Mouse (Mus musculus) CD8-positive naive resting alpha-beta T cell, adult 2 months (primary cell): Measurements from ENCODE around the gene Abca7.

Experiments
- DNase-seq, 2 experiments: peaks; one replicate each; pipeline ENCODE4 v3.0.0; 2022; ENCODE audit warnings: low read depth in 2 of 2, low spot score in 2 of 2

The Abca7 gene

GRCm38 (mm10) chr10:79974087-79974486 lies 22.2 kb upstream of the Abca7 start:
- DNase-seq: no peak

GRCm38 (mm10) chr10:79974668-79975067 lies 21.6 kb upstream of the Abca7 start:
- DNase-seq: no peak

GRCm38 (mm10) chr10:79976071-79976721 lies 20.1 kb upstream of the Abca7 start:
- no peak for DNase-seq

GRCm38 (mm10) chr10:79976722-79977107 lies 19.6 kb upstream of the Abca7 start:
- no peak for DNase-seq

DNA sequence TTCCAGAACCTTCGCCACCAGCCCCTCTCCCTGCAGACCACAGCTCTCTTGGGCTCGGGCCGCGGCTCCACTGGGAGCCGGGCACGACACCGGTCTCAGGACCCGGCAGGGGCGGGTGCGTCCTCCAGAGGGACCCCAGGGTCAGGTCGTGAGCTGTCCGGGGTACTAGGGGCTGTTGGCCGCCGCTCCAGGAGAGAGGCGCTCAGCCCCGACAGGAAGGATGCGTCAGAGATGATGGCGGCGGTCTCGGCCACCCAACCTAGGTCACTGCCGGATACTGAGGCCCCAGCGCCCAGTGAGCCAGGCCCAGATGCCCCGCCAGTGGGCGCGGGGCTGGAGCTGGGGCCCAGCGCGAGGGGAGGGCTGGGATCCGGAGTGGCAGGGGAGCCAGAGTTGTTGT lies 19.0 kb upstream of the Abca7 start:
- DNase-seq: no peak

DNA sequence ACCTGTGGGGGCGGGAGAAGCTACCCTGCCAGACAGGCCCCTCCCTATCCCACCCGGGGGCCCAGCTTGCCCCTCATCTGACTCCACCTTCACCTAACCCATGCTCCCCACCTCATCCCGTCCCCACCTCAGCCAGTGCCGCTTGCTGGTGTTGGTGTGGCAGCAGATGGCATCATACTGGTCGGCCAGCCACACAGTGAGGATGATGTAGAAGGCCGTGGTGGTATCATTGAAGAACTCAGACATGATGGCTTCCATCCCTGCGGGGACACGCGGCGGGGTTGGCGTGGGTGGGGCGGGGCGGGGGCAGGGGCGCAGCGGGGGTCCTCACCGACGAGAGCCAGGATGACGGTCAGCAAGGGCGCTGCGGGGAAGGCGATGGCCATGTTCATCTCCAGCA lies 18.2 kb upstream of the Abca7 start:
- DNase-seq: no peak

DNA sequence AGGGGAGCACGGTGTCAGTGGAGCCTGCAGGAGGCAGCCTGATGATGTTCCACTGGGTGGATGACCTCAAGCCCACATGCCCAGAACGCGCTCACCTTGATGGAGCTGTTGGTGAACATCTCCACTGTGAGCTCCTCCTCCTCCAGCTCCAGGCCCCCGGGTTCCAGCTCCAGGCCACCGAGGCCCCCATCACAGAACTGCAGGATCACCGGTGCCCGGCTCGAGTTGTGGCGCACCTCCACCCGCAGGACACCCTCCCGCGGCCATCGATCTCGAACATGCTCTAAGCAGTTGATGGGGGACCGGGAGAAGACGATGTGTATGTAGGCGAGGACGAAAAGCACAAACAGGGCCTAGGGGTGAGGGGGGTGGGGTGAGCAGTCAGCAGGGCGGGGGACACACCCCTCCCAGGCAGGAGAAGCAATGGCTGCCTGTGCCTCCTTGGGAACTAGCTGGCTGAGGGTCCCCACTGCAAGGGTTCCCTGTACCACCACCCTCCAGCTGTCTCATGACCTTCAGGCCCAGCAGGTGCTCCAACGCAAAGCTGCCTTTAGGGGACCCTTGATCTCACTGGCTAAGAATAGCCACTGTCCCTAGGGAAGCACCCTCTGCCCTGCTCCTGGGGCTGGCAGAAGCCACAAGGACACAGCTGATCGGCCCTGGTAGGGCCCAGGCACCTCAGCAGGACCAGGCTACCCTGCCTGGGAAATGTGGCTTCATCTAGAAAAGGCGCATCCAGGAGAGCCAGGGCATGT lies 16.7 kb upstream of the Abca7 start:
- no peak for DNase-seq

- no peak for DNase-seq
These were observed 13.1 kb upstream of the Abca7 start for GRCm38 (mm10) chr10:79983205-79983604.

GRCm38 (mm10) chr10:79983670-79984069 lies 12.6 kb upstream of the Abca7 start:
- peak; percentile 60 to 67 for DNase-seq

DNA sequence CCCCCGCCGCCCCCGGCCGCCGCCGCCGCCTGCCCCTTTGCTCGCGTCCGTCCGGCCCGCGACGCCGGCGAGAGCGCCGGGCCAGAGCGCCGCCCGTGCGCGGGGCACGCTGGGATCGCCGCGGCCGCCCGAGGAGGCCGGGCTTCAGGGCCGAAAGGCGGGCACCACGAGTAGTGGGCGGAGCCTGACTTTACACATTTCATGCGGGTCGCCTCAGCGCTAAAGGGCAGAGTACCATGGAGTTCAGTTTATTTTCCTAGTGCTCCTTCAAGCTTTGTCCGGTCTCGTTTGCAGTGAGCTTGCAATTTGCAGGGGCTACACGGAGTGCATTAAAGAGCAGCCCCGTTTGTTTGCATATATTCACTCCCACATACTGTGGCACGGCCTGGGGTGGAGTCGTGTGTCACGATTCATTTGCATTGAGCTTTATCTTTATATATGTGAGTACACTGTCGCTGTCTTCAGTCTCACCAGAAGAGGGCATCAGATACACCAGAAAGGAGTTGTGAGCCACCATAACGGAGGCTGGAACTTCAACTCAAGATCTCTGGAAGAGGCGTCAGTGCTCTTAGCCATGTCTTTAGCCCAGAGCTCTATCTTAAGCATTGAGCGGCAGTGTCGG lies 12.0 kb upstream of the Abca7 start, which contains the start of gene Tmem259:
TSS of gene Tmem259 (minus strand) at position 136 of the 622 bp plus-strand sequence.
- peak; percentile 71 to 80 for DNase-seq

GRCm38 (mm10) chr10:79984871-79985270 lies 11.4 kb upstream of the Abca7 start:
- peak; percentile 91 to 94 for DNase-seq

GRCm38 (mm10) chr10:79985334-79986231 lies 10.7 kb upstream of the Abca7 start:
- peak; percentile 45 to 58 for DNase-seq

- peak in 1 of 2 experiments; percentile 9 for DNase-seq
These were observed 9.9 kb upstream of the Abca7 start for GRCm38 (mm10) chr10:79986232-79986878.

DNA sequence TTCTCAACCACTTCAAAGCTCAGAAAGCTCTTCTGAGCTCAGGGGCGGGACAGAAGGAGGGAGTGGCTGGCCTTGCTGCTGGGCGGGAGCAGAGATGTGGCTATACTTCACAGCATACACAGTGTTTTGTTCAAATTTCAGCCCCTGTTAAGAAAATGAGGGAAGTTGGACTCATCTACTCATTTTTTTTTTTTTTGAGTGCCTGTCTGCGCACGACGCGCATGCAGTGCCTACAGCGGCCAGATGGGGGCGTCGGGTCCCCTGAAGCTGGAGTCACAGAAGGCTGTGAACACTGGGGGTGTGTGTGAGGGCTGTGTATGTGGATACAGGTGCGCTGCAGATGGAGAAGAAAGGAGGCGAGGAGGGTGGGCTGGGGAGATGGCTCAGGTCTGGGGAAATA lies 9.3 kb upstream of the Abca7 start:
- DNase-seq: peak; percentile 90 to 95

- no peak for DNase-seq
These were observed 8.4 kb upstream of the Abca7 start for GRCm38 (mm10) chr10:79987771-79988505.

GRCm38 (mm10) chr10:79988506-79989271 lies 7.6 kb upstream of the Abca7 start, which contains the start of gene Cnn2:
TSS of gene Cnn2 (plus strand) at chr10:79988584.
- DNase-seq: peak; percentile 42 to 55

DNA sequence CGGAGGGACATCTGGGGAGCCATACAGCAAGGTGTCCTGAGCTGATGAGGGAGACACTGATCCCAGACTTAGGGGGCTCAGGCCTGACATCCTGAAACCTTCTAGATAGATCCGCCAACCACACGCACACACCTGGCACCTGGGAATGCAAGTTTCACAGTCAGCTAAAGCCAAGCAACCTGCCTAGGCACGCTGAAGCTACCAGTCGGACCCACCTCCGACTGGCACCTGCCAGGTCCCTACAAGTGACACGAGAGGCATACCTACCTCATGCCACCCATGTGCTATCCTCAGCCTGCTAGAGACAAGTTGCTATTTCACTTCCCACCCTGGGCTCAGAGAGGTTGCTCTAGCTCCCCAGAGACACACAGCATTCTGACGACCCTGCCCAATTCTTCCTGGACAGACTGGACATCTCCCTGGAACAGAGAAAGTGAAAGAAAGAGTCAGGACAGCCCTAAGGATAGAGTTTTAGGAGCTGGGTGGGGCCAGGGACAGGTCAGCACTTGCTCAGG lies 7.0 kb upstream of the Abca7 start:
- DNase-seq: peak in 1 of 2 experiments; percentile 14

GRCm38 (mm10) chr10:79989870-79990269 lies 6.4 kb upstream of the Abca7 start:
- DNase-seq: no peak

- DNase-seq: no peak
These were observed 5.2 kb upstream of the Abca7 start for GRCm38 (mm10) chr10:79991099-79991498.
